Mouse (Mus musculus) regulatory T cell (primary cell): ENCODE results near the gene Dst.

Source experiments
- in situ Hi-C: fragments of 300-600 bp; cut with MboI, MseI; formaldehyde crosslinking; loops from one replicate; pipeline ENCODE4 v1.15.1; 2025; ENCODE audit warnings: high pct_unique_total_duplicates

The Dst gene

DNA sequence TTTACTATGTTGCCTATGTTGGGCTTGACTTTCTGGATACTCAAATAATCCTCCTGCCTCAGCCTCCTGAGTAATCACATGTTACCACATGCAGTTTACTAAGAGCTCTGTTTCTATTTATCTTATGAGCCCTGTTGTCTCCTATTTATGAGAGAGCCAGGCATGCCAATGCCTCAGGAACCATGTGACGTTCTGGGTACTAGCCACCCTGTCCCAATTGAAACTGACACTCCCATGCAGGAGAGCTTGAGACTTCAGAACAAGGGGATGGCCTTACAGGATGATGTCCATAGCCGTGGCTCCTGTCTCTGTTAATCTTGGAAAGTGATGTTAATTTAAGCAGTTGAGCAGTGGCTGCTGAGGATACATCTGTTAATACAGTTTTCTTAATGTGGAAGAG lies 220.8 kb downstream of the Dst start:
- in situ Hi-C loops = no loop called here

DNA sequence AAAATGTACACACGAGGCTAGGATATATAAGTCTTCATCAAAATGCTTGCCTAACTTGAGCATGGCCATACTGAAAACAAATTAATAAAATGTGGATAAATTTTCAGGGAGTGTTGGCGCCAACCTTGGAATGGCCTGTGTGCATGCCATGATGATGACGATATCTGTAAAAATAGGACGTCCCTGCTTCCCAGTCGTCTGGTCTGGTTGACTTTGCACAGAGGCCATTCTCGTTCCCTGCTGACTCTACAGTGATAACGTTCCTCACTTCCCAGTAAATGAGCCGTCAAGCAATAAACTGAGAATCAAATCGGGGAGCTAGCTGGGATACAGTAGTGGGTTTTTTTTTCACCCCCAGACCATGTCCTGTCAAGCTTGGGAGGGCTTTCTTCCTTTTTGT lies 221.7 kb downstream of the Dst start:
- in situ Hi-C loops = no loop called here

GRCm38 (mm10) chr1:34130804-34131203 lies 222.8 kb downstream of the Dst start:
- in situ Hi-C loops = no loop called here

DNA sequence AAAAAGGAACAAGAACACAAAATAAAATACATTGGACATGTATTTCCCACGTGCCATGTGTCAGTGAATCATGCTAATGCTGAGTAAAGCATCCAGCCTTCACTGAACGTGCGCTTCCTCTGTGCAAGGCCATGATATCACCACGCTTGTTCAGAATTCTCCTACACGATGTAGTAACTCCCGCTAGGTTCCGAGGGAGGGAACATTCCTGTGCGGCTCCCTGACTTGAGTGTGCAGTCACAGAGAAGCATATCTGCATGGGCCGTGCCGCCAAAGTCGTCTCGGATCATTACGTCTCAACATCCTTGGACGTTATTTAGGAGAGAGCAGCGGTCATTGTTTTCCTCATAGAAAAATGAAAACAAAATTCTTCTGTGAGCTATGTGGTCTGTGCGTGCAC lies 224.8 kb downstream of the Dst start:
- in situ Hi-C loops = no loop called here

- in situ Hi-C loops = no loop called here
These were observed 227.5 kb downstream of the Dst start for GRCm38 (mm10) chr1:34135535-34135934.

- in situ Hi-C loops = no loop called here
These were observed 231.3 kb downstream of the Dst start for GRCm38 (mm10) chr1:34139191-34139853.

DNA sequence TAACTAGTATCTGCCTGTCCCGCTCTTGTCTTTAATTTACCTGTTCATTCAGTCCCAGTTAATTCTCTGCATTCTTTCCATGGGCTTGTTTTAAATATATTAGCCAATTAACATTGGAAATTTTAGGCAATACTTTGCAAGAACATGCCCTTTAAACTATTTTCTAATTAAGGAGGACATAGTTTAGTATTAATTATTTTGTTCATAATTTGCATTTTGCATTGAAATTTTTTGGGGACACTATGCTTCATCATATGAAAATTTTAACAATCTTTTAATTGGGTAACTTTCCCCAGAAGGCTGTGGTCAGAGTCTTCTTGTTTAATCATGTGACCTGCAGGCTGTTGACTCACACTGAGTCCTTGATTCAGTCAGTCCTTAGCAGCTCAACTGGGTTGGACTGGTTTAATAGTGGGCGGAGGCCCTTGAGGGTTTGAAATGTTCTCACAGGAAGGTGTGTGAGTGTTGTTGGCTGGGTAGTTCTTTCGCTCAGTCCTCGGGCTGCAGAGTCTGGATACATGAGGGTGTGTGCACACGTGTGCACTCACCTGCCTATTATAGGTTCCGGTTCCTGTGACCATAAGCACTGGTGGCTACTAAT lies 231.9 kb downstream of the Dst start:
- in situ Hi-C loops = no loop called here

GRCm38 (mm10) chr1:34140686-34141085 lies 232.7 kb downstream of the Dst start:
- in situ Hi-C loops = no loop called here

- in situ Hi-C loops = no loop called here
These were observed 235.0 kb downstream of the Dst start for GRCm38 (mm10) chr1:34142951-34143580.

DNA sequence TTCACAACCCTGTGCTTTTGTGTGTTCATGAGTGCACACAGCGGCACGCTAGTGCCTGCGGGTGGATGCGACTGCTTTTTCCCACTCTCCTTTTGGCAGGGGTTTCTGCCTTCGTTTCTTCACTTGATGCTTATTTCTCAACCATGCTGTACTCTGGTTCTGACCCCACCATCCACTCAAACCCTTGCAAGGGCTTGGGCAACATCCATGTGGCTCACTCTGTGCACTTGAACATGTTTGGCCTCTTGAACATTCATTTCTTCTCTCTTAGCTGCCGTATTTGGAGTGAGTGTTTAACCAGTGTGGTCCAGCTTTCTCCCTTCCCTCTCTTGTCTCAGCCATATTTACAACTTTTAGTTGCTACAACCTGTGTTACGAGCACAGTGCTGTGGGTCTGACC lies 236.8 kb downstream of the Dst start:
- in situ Hi-C loops = no loop called here

GRCm38 (mm10) chr1:34148039-34148438 lies 240.0 kb downstream of the Dst start:
- in situ Hi-C loops = no loop called here

- in situ Hi-C loops = no loop called here
These were observed 242.5 kb downstream of the Dst start for GRCm38 (mm10) chr1:34150416-34151093.

- in situ Hi-C loops = no loop called here
These were observed 244.7 kb downstream of the Dst start for GRCm38 (mm10) chr1:34152683-34153082.

DNA sequence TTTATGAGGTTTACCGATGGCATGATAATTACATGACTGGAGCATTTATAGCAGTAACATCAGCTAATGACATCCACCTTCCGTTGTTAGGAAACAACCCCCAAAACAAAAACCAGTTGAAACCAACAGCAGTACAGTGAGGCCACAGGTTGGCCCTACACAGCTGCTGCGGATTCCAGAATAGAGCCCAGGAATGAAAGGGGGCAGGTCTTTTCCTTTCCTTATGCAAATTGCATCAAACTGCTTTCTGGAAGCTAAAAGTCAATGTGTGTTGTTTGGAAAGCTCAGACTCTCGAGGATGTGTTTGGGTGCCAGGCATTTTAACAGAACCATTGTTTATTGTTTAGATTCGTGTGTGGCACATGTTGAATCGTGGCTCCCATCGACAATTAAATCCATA lies 248.0 kb downstream of the Dst start:
- in situ Hi-C loops = no loop called here

DNA sequence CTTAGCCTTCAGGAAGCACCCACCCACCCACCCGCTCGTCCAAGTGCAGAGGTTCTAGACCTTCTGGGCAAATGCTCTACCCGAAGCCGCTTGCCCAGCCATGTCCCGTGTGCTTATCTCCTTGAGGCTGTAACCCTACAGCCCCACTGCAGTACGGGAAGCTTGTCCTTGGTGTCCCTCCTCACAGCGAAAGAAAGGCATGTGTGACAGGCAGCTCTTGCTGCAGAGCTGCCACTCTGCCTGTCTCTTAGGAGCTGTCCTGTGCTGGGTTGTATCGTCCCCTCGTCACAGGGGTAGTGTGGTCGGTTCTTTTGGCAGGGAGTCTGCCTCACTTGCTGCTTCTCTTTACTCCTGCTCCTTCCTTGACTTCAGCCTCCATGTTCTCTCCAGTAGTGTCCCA lies 249.7 kb downstream of the Dst start:
- in situ Hi-C loops = no loop called here

- in situ Hi-C loops = no loop called here
These were observed 250.8 kb downstream of the Dst start for GRCm38 (mm10) chr1:34158822-34159221.

GRCm38 (mm10) chr1:34159898-34160297 lies 251.9 kb downstream of the Dst start:
- in situ Hi-C loops = no loop called here

DNA sequence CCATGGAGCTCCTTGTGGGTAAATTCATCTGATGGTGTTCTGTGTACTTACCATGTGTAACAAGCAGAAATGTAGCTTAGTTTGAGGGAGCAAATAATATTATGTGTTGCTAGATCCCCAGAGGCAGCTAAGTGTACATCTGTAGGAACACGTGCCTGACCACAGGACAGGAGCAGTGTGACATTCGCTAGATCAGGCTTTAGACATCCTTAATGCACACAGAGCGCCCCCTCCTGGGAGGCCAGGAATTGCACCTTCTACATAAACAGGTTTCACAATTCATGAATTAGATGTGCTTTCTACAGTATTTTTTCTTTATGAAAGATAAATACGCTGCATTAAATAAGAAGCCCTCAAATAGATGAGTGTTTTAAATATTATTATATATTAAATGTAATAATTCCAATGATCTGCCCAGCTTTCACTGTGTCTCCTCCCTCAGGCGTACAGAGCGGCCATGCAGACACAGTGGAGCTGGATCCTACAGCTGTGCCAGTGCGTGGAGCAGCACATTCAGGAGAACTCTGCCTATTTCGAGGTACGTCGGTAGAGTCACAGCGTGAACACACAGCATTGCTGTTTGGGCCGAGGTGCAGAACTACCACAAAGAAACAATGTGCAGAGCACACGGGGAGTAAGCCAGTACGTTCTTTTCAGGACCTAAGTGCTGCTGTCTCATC lies 256.7 kb downstream of the Dst start:
- in situ Hi-C loops = no loop called here

GRCm38 (mm10) chr1:34165926-34166325 lies 257.9 kb downstream of the Dst start:
- in situ Hi-C loops = no loop called here

DNA sequence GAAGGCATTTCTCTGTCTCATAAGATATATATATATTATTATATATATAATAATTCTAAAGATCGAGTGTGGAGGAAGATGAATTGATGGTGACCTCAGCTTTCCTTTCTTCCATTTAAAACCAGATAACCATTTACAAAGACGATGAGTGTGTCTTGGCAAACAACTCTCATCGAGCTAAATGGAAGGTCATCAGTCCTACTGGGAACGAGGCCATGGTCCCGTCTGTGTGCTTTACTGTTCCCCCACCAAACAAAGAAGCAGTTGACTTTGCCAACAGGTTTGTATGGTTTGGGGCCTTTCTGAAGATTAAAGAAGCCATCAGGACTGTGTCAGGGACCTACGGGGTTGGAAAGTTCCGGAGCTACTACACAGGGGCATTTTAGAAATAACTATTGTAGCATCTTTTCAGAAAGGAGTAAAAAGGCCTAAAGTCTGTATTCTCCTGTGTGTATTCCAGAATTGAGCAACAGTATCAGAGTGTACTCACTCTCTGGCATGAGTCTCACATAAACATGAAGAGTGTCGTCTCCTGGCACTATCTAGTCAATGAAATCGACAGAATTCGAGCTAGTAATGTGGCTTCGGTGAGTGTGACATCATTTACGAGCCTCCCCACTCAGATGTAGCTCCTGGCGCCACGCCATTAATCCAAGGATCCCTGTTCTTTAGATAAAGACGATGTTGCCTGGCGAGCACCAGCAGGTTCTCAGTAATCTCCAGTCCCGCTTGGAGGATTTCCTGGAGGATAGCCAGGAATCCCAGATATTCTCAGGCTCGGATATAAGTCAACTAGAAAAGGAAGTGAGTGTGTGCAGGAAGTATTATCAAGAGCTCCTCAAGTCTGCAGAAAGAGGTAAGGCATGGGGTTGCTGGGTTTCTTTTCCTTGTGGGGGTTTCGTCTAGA lies 259.4 kb downstream of the Dst start:
- in situ Hi-C loops = no loop called here

DNA sequence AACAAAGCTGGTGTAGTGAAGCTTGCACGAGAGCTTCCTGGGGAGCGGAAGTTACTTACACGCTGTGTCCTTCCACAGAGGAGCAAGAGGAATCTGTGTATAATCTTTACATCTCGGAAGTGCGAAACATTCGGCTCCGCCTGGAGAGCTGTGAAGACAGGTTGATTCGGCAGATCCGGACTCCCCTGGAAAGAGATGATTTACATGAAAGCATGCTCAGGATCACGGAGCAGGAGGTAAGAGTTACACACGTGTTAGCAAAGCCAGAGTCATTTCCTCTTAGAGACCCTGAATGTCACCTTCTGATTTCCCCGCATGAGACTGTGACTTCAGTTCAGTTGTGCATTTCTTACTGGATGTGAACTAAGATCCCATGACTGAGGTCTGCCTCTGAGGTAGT lies 261.1 kb downstream of the Dst start:
- in situ Hi-C loops = no loop called here
